In the genomic region with DNA sequence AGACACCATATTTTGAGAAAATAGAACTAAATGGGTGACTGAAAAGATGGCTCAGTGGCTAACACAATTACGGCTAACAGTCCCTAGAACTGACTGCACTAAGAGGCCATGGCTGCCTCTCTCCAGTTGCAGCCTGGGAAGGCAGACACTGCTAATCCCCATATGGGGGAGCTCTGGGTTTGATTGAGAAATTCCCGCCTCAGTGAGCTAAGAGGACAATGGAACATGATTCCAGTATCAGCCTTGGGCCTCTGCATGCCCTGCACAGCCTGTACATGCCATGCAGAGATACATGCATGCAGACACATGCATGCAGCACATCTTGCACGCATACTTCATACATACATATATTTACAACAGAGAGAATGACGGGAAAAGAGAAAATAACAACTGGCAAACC, we compare ENCODE assay signal across 12 mouse cellular contexts. TPM values are rescaled to one million over a fixed set of nuclear protein-coding genes. Genes with fewer than 3 reads are reported as not detected.
DNase-seq lines count a peak whose midpoint lies in the region; ATAC-seq and TF ChIP-seq lines count a peak whose summit lies in the region.
"Had no signal": no experiment of that assay in that cellular context is flagged by ENCODE, and none has a peak within 500 bp of the region (broad histone marks: within the 10 kb centered on the region; RNA-seq: fewer than 3 reads in every experiment).

No protein-coding gene starts in this region.

- DNase-seq in forebrain, postnatal 0 days, result peak; percentile 31
- peak; percentile 26 for DNase-seq in lung, embryonic 14.5 days
- no peak for DNase-seq in lung, adult 2 months
- DNase-seq in R1 (ENCODE audit: low read depth, low spot score), result peak; percentile 36
- DNase-seq in embryonic facial prominence, embryonic 11.5 days (ENCODE audit: low spot score), result peak; percentile 55
- DNase-seq in liver, embryonic 11.5 days (ENCODE audit: low spot score), result no peak
- DNase-seq in natural killer cell, adult 2 months (ENCODE audit: low spot score in 2 of 2), result no peak
- DNase-seq: right cerebral cortex, postnatal 25 days had no signal

- H3K9ac ChIP-seq in forebrain, postnatal 0 days, result no peak overlapping the region
- no peak overlapping the region for H3K9ac ChIP-seq in forebrain, embryonic 15.5 days (replicated peaks)
- H3K9ac ChIP-seq in lung, embryonic 14.5 days, result no peak overlapping the region
- H3K9ac ChIP-seq in embryonic facial prominence, embryonic 11.5 days (replicated peaks; ENCODE audit: low read length), result no peak overlapping the region
- H3K9ac ChIP-seq in liver, embryonic 11.5 days (ENCODE audit: low read depth, low read length), result no peak overlapping the region
- H3K9ac ChIP-seq: hindbrain, embryonic 15.5 days; liver, embryonic 12.5 days had no signal

- peak; percentile 53; the same call in 1 of the 2 replicates for ATAC-seq in forebrain, postnatal 0 days
- ATAC-seq in forebrain, embryonic 15.5 days (replicated peaks), result no peak
- no peak for ATAC-seq in lung, embryonic 14.5 days (ENCODE audit: insufficient read depth)
- no peak for ATAC-seq in embryonic facial prominence, embryonic 11.5 days (replicated peaks; ENCODE audit: insufficient number of reproducible peaks, low FRiP score, low TSS enrichment, low read depth)
- ATAC-seq in liver, embryonic 11.5 days (replicated peaks; ENCODE audit: low FRiP score), result no peak
- ATAC-seq: liver, embryonic 12.5 days had no signal

- no peaks in the 10 kb centered on the region; the same call in 1 of the 2 replicates for H3K9me3 ChIP-seq in forebrain, postnatal 0 days (ENCODE audit: low read length)
- no peaks in the 10 kb centered on the region for H3K9me3 ChIP-seq in forebrain, embryonic 15.5 days
- H3K9me3 ChIP-seq in lung, embryonic 14.5 days (ENCODE audit: low read depth, low read length), result no peaks in the 10 kb centered on the region
- H3K9me3 ChIP-seq in embryonic facial prominence, embryonic 11.5 days (replicated peaks; ENCODE audit: control insufficient read depth, low read length), result no peaks in the 10 kb centered on the region
- H3K9me3 ChIP-seq in liver, embryonic 11.5 days (ENCODE audit: control insufficient read depth, low read length), result no peaks in the 10 kb centered on the region
- H3K9me3 ChIP-seq: hindbrain, embryonic 15.5 days had no signal

- no peaks in the 10 kb centered on the region for H3K36me3 ChIP-seq in forebrain, postnatal 0 days (ENCODE audit: insufficient read depth)
- H3K36me3 ChIP-seq in forebrain, embryonic 15.5 days, result no peaks in the 10 kb centered on the region
- no peaks in the 10 kb centered on the region for H3K36me3 ChIP-seq in lung, embryonic 14.5 days (ENCODE audit: insufficient read depth)
- H3K36me3 ChIP-seq in embryonic facial prominence, embryonic 11.5 days (replicated peaks; ENCODE audit: control insufficient read depth, insufficient read depth, low read depth, low read length), result no peaks in the 10 kb centered on the region
- no peaks in the 10 kb centered on the region for H3K36me3 ChIP-seq in liver, embryonic 11.5 days (ENCODE audit: control insufficient read depth, insufficient read depth, low read length)
- H3K36me3 ChIP-seq: hindbrain, embryonic 15.5 days; liver, embryonic 12.5 days had no signal

- no peak overlapping the region for H3K27ac ChIP-seq in forebrain, postnatal 0 days (ENCODE audit: low read depth, low read length)
- H3K27ac ChIP-seq in forebrain, embryonic 15.5 days (replicated peaks), result no peak overlapping the region
- no peak overlapping the region for H3K27ac ChIP-seq in lung, embryonic 14.5 days (ENCODE audit: low read depth)
- H3K27ac ChIP-seq in embryonic facial prominence, embryonic 11.5 days (replicated peaks; ENCODE audit: low read depth, low read length), result no peak overlapping the region
- no peak overlapping the region for H3K27ac ChIP-seq in liver, embryonic 11.5 days (ENCODE audit: low read depth, low read length)
- H3K27ac ChIP-seq: hindbrain, embryonic 15.5 days; liver, embryonic 12.5 days; macrophage had no signal

- WGBS in forebrain, postnatal 0 days, result 58% methylated on average over 4 of the region's 4 CpGs
- WGBS in forebrain, embryonic 15.5 days, result 60% methylated on average over 4 of the region's 4 CpGs
- WGBS in lung, embryonic 14.5 days, result 77% methylated on average over 4 of the region's 4 CpGs
- 81% methylated on average over 4 of the region's 4 CpGs for WGBS in lung, adult 2 months
- WGBS in embryonic facial prominence, embryonic 11.5 days, result 67% methylated on average over 4 of the region's 4 CpGs
- WGBS in liver, embryonic 11.5 days, result 76% methylated on average over 4 of the region's 4 CpGs

- TF ChIP-seq POLR2A in lung, adult 2 months (IDR thresholded peaks at IDR 0.05; ENCODE audit: borderline replicate concordance, extremely low read depth, low read depth, low read length), result no peak

- TF ChIP-seq CTCF in forebrain, postnatal 0 days (IDR thresholded peaks at IDR 0.05; ENCODE audit: low read depth), result peak; percentile 53
- TF ChIP-seq CTCF in lung, embryonic 14.5 days (IDR thresholded peaks at IDR 0.05; ENCODE audit: low read depth), result peak; percentile 29; the same call in 1 of the 2 replicates
- TF ChIP-seq CTCF in lung, adult 2 months (IDR thresholded peaks at IDR 0.05; ENCODE audit: insufficient read depth, low read length), result no peak

- H3K4me2 ChIP-seq in forebrain, postnatal 0 days (ENCODE audit: low read depth), result no peak overlapping the region
- H3K4me2 ChIP-seq in forebrain, embryonic 15.5 days (replicated peaks), result no peak overlapping the region
- no peak overlapping the region for H3K4me2 ChIP-seq in lung, embryonic 14.5 days
- no peak overlapping the region for H3K4me2 ChIP-seq in embryonic facial prominence, embryonic 11.5 days (ENCODE audit: low read depth, low read length)
- no peak overlapping the region for H3K4me2 ChIP-seq in liver, embryonic 11.5 days
- H3K4me2 ChIP-seq: hindbrain, embryonic 15.5 days; liver, embryonic 12.5 days had no signal

- H3K4me3 ChIP-seq in forebrain, postnatal 0 days (ENCODE audit: low read depth, low read length), result no peak overlapping the region
- H3K4me3 ChIP-seq in forebrain, embryonic 15.5 days, result no peak overlapping the region
- H3K4me3 ChIP-seq in lung, embryonic 14.5 days (ENCODE audit: low read depth, low read length), result no peak overlapping the region
- H3K4me3 ChIP-seq in lung, adult 2 months (replicated peaks; ENCODE audit: extremely low read depth, low read depth, low read length), result no peak overlapping the region
- H3K4me3 ChIP-seq in embryonic facial prominence, embryonic 11.5 days (ENCODE audit: low read depth, low read length), result no peak overlapping the region
- H3K4me3 ChIP-seq in liver, embryonic 11.5 days (ENCODE audit: low read depth, low read length), result no peak overlapping the region
- H3K4me3 ChIP-seq: hindbrain, embryonic 15.5 days; liver, embryonic 12.5 days had no signal

- H3K27me3 ChIP-seq in forebrain, postnatal 0 days (ENCODE audit: insufficient read depth, low read length), result no peaks in the 10 kb centered on the region
- no peaks in the 10 kb centered on the region for H3K27me3 ChIP-seq in forebrain, embryonic 15.5 days
- no peaks in the 10 kb centered on the region for H3K27me3 ChIP-seq in lung, embryonic 14.5 days (ENCODE audit: insufficient read depth, low read length)
- H3K27me3 ChIP-seq in embryonic facial prominence, embryonic 11.5 days (ENCODE audit: control insufficient read depth, insufficient read depth, low read length), result no peaks in the 10 kb centered on the region
- H3K27me3 ChIP-seq in liver, embryonic 11.5 days (replicated peaks; ENCODE audit: control insufficient read depth, insufficient read depth, low read length), result no peaks in the 10 kb centered on the region
- H3K27me3 ChIP-seq: hindbrain, embryonic 15.5 days; liver, embryonic 12.5 days had no signal

- no peaks in the 10 kb centered on the region for H3K4me1 ChIP-seq in forebrain, postnatal 0 days (ENCODE audit: insufficient read depth)
- no peaks in the 10 kb centered on the region for H3K4me1 ChIP-seq in forebrain, embryonic 15.5 days
- H3K4me1 ChIP-seq in lung, embryonic 14.5 days (ENCODE audit: insufficient read depth), result no peaks in the 10 kb centered on the region
- no peaks in the 10 kb centered on the region for H3K4me1 ChIP-seq in lung, adult 2 months (ENCODE audit: control insufficient read depth, insufficient read depth, low read length)
- H3K4me1 ChIP-seq in embryonic facial prominence, embryonic 11.5 days (ENCODE audit: control insufficient read depth, insufficient read depth, low read length), result no peaks in the 10 kb centered on the region
- no peaks in the 10 kb centered on the region for H3K4me1 ChIP-seq in liver, embryonic 11.5 days (replicated peaks; ENCODE audit: control insufficient read depth, insufficient read depth, low read length)
- H3K4me1 ChIP-seq: hindbrain, embryonic 15.5 days; liver, embryonic 12.5 days had no signal

RNA-seq across cellular contexts. Expression of gene Epb41l1, which starts 39.4 kb away (rescaled TPM):
- 169 and 211 TPM in 2 replicates for total RNA-seq in forebrain, postnatal 0 days (2014; rRNA removed)
- polyA plus RNA-seq in forebrain, postnatal 0 days (2015; fragmentation: Nextera tagmentation; extraction: Ambion mirVana), result 7.0 and 10.0 TPM in 2 replicates
- 11.2 and 11.4 TPM in 2 replicates for polyA plus RNA-seq in forebrain, embryonic 15.5 days (2015; fragmentation: Nextera tagmentation; extraction: Ambion mirVana)
- polyA plus RNA-seq in lung, embryonic 14.5 days (2014; fragmentation: Nextera tagmentation; extraction: Ambion mirVana), result 2.1 and 3.2 TPM in 2 replicates
- 24.7 and 25.1 TPM in 2 replicates for polyA plus RNA-seq in lung, adult 2 months (2012; rRNA removed)
- polyA plus RNA-seq in embryonic facial prominence, embryonic 11.5 days (2014; fragmentation: Nextera tagmentation; extraction: Ambion mirVana), result 3.2 and 3.3 TPM in 2 replicates
- 1.4 and 1.5 TPM in 2 replicates for polyA plus RNA-seq in liver, embryonic 11.5 days (2014; fragmentation: Nextera tagmentation; extraction: Ambion mirVana)

Comparison
In these comparisons a context has a peak if more than half of its experiments do, and no peak if none do; other contexts are left out.
1. DNase-seq: peak in forebrain, postnatal 0 days (single experiment), lung, embryonic 14.5 days (single experiment), R1 (single experiment) and embryonic facial prominence, embryonic 11.5 days (single experiment); none in lung, adult 2 months (single experiment), liver, embryonic 11.5 days (single experiment) and natural killer cell, adult 2 months (0 of 2).